Mouse (Mus musculus) MEL (cell line): ENCODE results near the gene Ttc3. TPM values are rescaled to one million over a fixed set of nuclear protein-coding genes. Genes with fewer than 3 reads are reported as not detected.

Source experiments
- DNase-seq: peaks from one replicate; pipeline ENCODE4 v3.0.0; 2011; ENCODE audit warnings: low read depth, low spot score
- H3K27ac ChIP-seq: 2 replicates; pipeline ENCODE4 v1.5.1; 2012; ENCODE audit warnings: low read depth, mild to moderate bottlenecking, control low read depth, low read length, moderate library complexity; ENCODE audit not compliant: control insufficient read depth
- H3K27me3 ChIP-seq, 2 experiments: fragments of 150-350 bp in 1 of 2; sonication (generic) in 1 of 2; 2 replicates each; pipeline ENCODE4 v1.6.1; 2012; ENCODE audit warnings: low read length in 2 of 2, mild to moderate bottlenecking in 2 of 2, improper control_type of control experiment in 1 of 2, moderate library complexity in 1 of 2; ENCODE audit not compliant: insufficient read depth in 2 of 2, control insufficient read depth in 1 of 2
- H3K36me3 ChIP-seq, 2 experiments: 2 replicates each; pipeline ENCODE4 v1.6.1; 2012 to 2014; ENCODE audit warnings: low read length in 2 of 2, improper control_type of control experiment in 1 of 2, inconsistent platforms in 1 of 2, mild to moderate bottlenecking in 1 of 2; ENCODE audit not compliant: insufficient read depth in 2 of 2, control insufficient read depth in 1 of 2
- H3K4me1 ChIP-seq, 2 experiments: fragments of 150-350 bp in 1 of 2; sonication (generic) in 1 of 2; 2 replicates each; pipeline ENCODE4 v1.6.1; 2012; ENCODE audit warnings: low read length in 2 of 2, improper control_type of control experiment in 1 of 2, mild to moderate bottlenecking in 1 of 2; ENCODE audit not compliant: insufficient read depth in 2 of 2, control insufficient read depth in 1 of 2
- H3K4me3 ChIP-seq, 2 experiments: fragments of 150-350 bp in 1 of 2; sonication (generic) in 1 of 2; 2 replicates each; pipeline ENCODE4 v1.5.1; 2012; ENCODE audit warnings: low read depth in 2 of 2, low read length in 2 of 2, mild to moderate bottlenecking in 2 of 2, moderate library complexity in 2 of 2, control low read depth in 1 of 2, improper control_type of control experiment in 1 of 2; ENCODE audit not compliant: control insufficient read depth in 1 of 2, insufficient read depth in 1 of 2
- H3K79me2 ChIP-seq: 2 replicates; pipeline ENCODE4 v1.6.1; 2012; ENCODE audit warnings: mild to moderate bottlenecking, low read length, moderate library complexity; ENCODE audit not compliant: control insufficient read depth, poor library complexity, insufficient read depth
- H3K9ac ChIP-seq: 2 replicates; pipeline ENCODE4 v1.6.1; 2012; ENCODE audit warnings: low read depth, mild to moderate bottlenecking, control low read depth, low read length, moderate library complexity; ENCODE audit not compliant: control insufficient read depth, poor library complexity, severe bottlenecking
- H3K9me3 ChIP-seq: fragments of 150-350 bp; sonication (generic); replicated peaks from 2 replicates; pipeline ENCODE4 v1.6.1; 2012; ENCODE audit warnings: mild to moderate bottlenecking, low read length, improper control_type of control experiment, moderate library complexity; ENCODE audit not compliant: insufficient read depth
- CHD2 ChIP-seq: IDR thresholded peaks from 2 replicates; pipeline ENCODE4 v1.6.1; 2011; ENCODE audit warnings: low read length, improper control_type of control experiment
- CTCF ChIP-seq, 3 experiments: IDR thresholded peaks in 2 of 3; conservative IDR thresholded peaks in 1 of 3; 2 replicates each; pipeline ENCODE4 v1.5.1; 2011 to 2012; ENCODE audit warnings: low read length in 3 of 3, low read depth in 2 of 3, mild to moderate bottlenecking in 2 of 3, improper control_type of control experiment in 1 of 3, inconsistent platforms in 1 of 3, mixed read lengths in 1 of 3, moderate library complexity in 1 of 3; ENCODE audit not compliant: control insufficient read depth in 1 of 3, insufficient read depth in 1 of 3, poor library complexity in 1 of 3, severe bottlenecking in 1 of 3
- ELF1 ChIP-seq: IDR thresholded peaks from 2 replicates; pipeline ENCODE4 v1.6.1; 2014; ENCODE audit warnings: low read depth, mild to moderate bottlenecking, inconsistent platforms, low read length, improper control_type of control experiment, moderate library complexity
- EP300 ChIP-seq, 2 experiments: IDR thresholded peaks; 2 replicates each; pipeline ENCODE4 v1.6.1; 2011; ENCODE audit warnings: improper control_type of control experiment in 2 of 2, low read length in 2 of 2, low read depth in 1 of 2, mild to moderate bottlenecking in 1 of 2
- ETS1 ChIP-seq: IDR thresholded peaks from 2 replicates; pipeline ENCODE4 v1.6.1; 2012; ENCODE audit warnings: low read depth, mild to moderate bottlenecking, inconsistent platforms, low read length, improper control_type of control experiment, moderate library complexity
- GATA1 ChIP-seq: IDR thresholded peaks from 2 replicates; pipeline ENCODE4 v1.6.1; 2011; ENCODE audit warnings: low read depth, low read length, improper control_type of control experiment
- HCFC1 ChIP-seq: IDR thresholded peaks from 2 replicates; pipeline ENCODE4 v1.6.1; 2012; ENCODE audit warnings: low read depth, mild to moderate bottlenecking, inconsistent platforms, low read length, improper control_type of control experiment, moderate library complexity
- JUND ChIP-seq: IDR thresholded peaks from 2 replicates; pipeline ENCODE4 v1.6.1; 2011; ENCODE audit warnings: low read depth, mild to moderate bottlenecking, improper control_type of control experiment, low read length
- NELFE ChIP-seq: IDR thresholded peaks from 2 replicates; pipeline ENCODE4 v1.6.1; 2011; ENCODE audit warnings: low read depth, low read length, improper control_type of control experiment
- POLR2A ChIP-seq, 2 experiments: IDR thresholded peaks; 2 replicates each; pipeline ENCODE4 v1.6.1; 2011 to 2012; ENCODE audit warnings: low read length in 2 of 2, mild to moderate bottlenecking in 2 of 2, control low read depth in 1 of 2, improper control_type of control experiment in 1 of 2, low read depth in 1 of 2, moderate library complexity in 1 of 2; ENCODE audit not compliant: control insufficient read depth in 1 of 2, insufficient read depth in 1 of 2, poor library complexity in 1 of 2
- POLR2AphosphoS5 ChIP-seq: IDR thresholded peaks from 2 replicates; pipeline ENCODE4 v1.6.1; 2012; ENCODE audit warnings: low read depth, borderline replicate concordance, mild to moderate bottlenecking, inconsistent platforms, low read length, moderate library complexity, mixed read lengths
- RAD21 ChIP-seq: IDR thresholded peaks from 2 replicates; pipeline ENCODE4 v1.6.1; 2011; ENCODE audit warnings: mild to moderate bottlenecking, low read depth, low read length, improper control_type of control experiment
- SIN3A ChIP-seq: IDR thresholded peaks from 2 replicates; pipeline ENCODE4 v1.6.1; 2012; ENCODE audit warnings: low read length, improper control_type of control experiment, inconsistent platforms
- SMC3 ChIP-seq: IDR thresholded peaks from 2 replicates; pipeline ENCODE4 v1.6.1; 2011; ENCODE audit warnings: low read depth, low read length, improper control_type of control experiment
- TAL1 ChIP-seq: IDR thresholded peaks from 2 replicates; pipeline ENCODE4 v1.6.1; 2012; ENCODE audit warnings: mild to moderate bottlenecking, inconsistent platforms, low read length, moderate library complexity, mixed read lengths
- TBP ChIP-seq: IDR thresholded peaks from 2 replicates; pipeline ENCODE4 v1.8.0; 2011; ENCODE audit warnings: low read depth, low read length, improper control_type of control experiment
- USF2 ChIP-seq, 2 experiments: IDR thresholded peaks; 2 replicates each; pipeline ENCODE4 v1.6.1; 2011 to 2012; ENCODE audit warnings: improper control_type of control experiment in 2 of 2, low read length in 2 of 2, borderline replicate concordance in 1 of 2, inconsistent platforms in 1 of 2, low read depth in 1 of 2, mild to moderate bottlenecking in 1 of 2; ENCODE audit not compliant: insufficient read depth in 1 of 2
- ZC3H11A ChIP-seq: IDR thresholded peaks from 2 replicates; pipeline ENCODE4 v1.6.1; 2012; ENCODE audit warnings: low read depth, mild to moderate bottlenecking, inconsistent platforms, low read length, improper control_type of control experiment
- ZMIZ1 ChIP-seq: IDR thresholded peaks from 2 replicates; pipeline ENCODE4 v1.6.1; 2012; ENCODE audit warnings: low read depth, mild to moderate bottlenecking, inconsistent platforms, low read length, improper control_type of control experiment, moderate library complexity
- ZNF384 ChIP-seq: IDR thresholded peaks from 2 replicates; pipeline ENCODE4 v1.6.1; 2012; ENCODE audit warnings: low read depth, mild to moderate bottlenecking, inconsistent platforms, low read length, improper control_type of control experiment
- polyA plus RNA-seq, 2 experiments: library from polyadenylated mRNA; stranded (reverse) in 1 of 2; unstranded in 1 of 2; fragments of >175 nt in 1 of 2; fragments of >200 nt in 1 of 2; gene quantifications; 2 replicates each; pipeline versions ENCODE4 v1.2.1 to v1.2.4; 2012; ENCODE audit warnings: low replicate concordance in 2 of 2, low read depth in 1 of 2; ENCODE audit not compliant: insufficient read length in 2 of 2, insufficient read depth in 1 of 2, missing spikeins in 1 of 2
- total RNA-seq: library from RNA; depleted of rRNA; stranded (reverse); fragments of 300-350 nt; gene quantifications from 2 replicates; pipeline ENCODE4 v1.2.3, GENCODE M21; 2012

Gene Ttc3
- total and polyA plus RNA-seq, 3 experiments: 46.4 to 352 (median 47.5) TPM

- no peak for TF ChIP-seq POLR2AphosphoS5
- TF ChIP-seq USF2 (IDR thresholded peaks at IDR 0.05; ENCODE audit: borderline replicate concordance in 1 of 2, insufficient read depth in 1 of 2, low read depth in 1 of 2, low read length in 2 of 2): no peak
- TF ChIP-seq EP300 (IDR thresholded peaks at IDR 0.05; ENCODE audit: low read depth in 1 of 2, low read length in 2 of 2): peak; percentile 85 to 88
- peak; percentile 72 for TF ChIP-seq GATA1
- TF ChIP-seq ELF1: no peak
Measured at GRCm38 (mm10) chr16:94330429-94330828, 40.0 kb upstream of the Ttc3 start (continued).

DNA sequence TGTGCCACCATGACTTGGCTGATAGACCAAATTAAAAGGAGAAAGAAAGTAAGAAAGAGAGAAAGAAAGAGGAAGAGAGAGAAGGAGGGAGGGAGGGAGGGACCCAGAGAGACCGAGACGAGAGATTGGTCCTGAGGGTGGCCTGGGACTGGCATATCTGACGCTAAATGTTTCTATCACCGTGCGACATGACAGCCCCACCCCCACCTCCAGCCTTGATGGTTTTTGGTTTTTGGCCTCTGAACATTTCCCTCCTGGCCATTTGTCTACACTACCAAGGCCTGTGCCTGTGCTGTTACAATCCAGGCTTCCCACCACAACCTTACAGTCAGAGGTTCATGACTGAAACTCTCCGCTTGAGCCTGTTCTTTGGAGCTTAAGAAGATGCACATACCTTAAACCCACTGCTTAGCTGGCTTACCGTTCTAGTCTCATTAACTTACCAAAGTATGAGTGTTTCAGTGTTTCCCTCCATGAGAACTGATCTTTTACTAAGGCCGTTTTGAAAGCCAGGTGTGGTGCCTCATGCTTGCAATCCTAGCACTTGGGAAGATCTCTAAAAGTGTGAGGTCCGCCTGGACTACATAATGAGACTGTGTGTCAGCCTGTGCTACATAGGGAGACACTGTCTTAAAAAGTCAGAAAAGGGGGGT, 39.1 kb upstream of the Ttc3 start:
- peak overlapping the region; percentile 48 for H3K9ac ChIP-seq
- peak overlapping the region; percentile 29 to 36 for H3K4me3 ChIP-seq
- no peak for TF ChIP-seq JUND
- TF ChIP-seq CHD2: peak; percentile 34; the same call in 1 of the 2 replicates
- peak in 1 of 2 experiments; percentile 46; a peak in 2 of 4 replicates for TF ChIP-seq POLR2A (IDR thresholded peaks at IDR 0.05; ENCODE audit: control insufficient read depth in 1 of 2, insufficient read depth in 1 of 2, low read depth in 1 of 2, low read length in 2 of 2, poor library complexity in 1 of 2)
- TF ChIP-seq NELFE: 0 out of 2 replicates have a peak, but pooled peaks have one; percentile 17
- TF ChIP-seq TBP: peak; percentile 77
- TF ChIP-seq SIN3A: peak; percentile 31; the same call in 1 of the 2 replicates
- peak; percentile 94 for TF ChIP-seq ZMIZ1
- TF ChIP-seq ZNF384: no peak
- peak; percentile 65 for TF ChIP-seq HCFC1
- peak; percentile 18; the same call in 1 of the 2 replicates for TF ChIP-seq ETS1
- TF ChIP-seq EP300 (IDR thresholded peaks at IDR 0.05; ENCODE audit: low read depth in 1 of 2, low read length in 2 of 2): no peak
- peaks cover 21 to 33% of the 10 kb centered on the region in 2 experiments for H3K4me1 ChIP-seq
- no peaks in the 10 kb centered on the region for H3K79me2 ChIP-seq
- peak; percentile 72 for DNase-seq
- H3K27ac ChIP-seq: peak overlapping the region; percentile 87
- no peaks in the 10 kb centered on the region for H3K27me3 ChIP-seq
- no peaks in the 10 kb centered on the region for H3K9me3 ChIP-seq
- peaks cover 0 to 20% of the 10 kb centered on the region in 2 experiments; a peak in 2 of 4 replicates for H3K36me3 ChIP-seq

DNA sequence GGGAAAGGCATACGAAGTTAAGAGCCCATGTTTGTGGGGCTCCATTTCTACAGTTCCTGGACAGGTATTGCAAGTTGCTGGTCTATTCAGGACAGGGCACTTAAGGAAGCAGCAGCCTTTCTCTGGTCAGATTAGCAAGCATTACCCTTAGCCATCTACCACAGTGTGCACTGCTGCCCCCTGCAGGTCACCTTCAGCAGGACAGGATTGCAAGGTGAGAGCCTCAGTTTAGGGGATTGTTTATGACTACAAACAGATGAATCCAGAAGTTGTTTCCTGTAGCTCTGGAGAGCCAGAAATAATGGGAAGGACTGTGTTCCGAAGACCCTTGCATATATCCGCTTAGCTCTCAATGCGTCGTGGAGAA, 38.5 kb upstream of the Ttc3 start:
- H3K9ac ChIP-seq: peak overlapping the region; percentile 38
- no peak overlapping the region for H3K4me3 ChIP-seq
- peak overlapping the region; percentile 72 for H3K27ac ChIP-seq
- H3K36me3 ChIP-seq: peaks cover 0 to 16% of the 10 kb centered on the region in 2 experiments; a peak in 2 of 4 replicates
- TF ChIP-seq RAD21 (peak; percentile 73), TAL1 (no peak), ZC3H11A (peak; percentile 56), CTCF (IDR thresholded peaks at IDR 0.05 in 2 of 3, conservative IDR thresholded peaks at IDR 0.05 in 1 of 3; ENCODE audit: control insufficient read depth in 1 of 3, insufficient read depth in 1 of 3, low read depth in 2 of 3, low read length in 3 of 3, poor library complexity in 1 of 3, severe bottlenecking in 1 of 3) (peak; percentile 87 to 98 (median 92)), SMC3 (peak; percentile 83)
- peaks cover 16 to 33% of the 10 kb centered on the region in 2 experiments for H3K4me1 ChIP-seq
- DNase-seq: peak; percentile 88
- H3K27me3 ChIP-seq: no peaks in the 10 kb centered on the region
- no peaks in the 10 kb centered on the region for H3K9me3 ChIP-seq
- H3K79me2 ChIP-seq: no peaks in the 10 kb centered on the region
